Mouse (Mus musculus) embryonic fibroblast, embryonic 13.5 days (primary cell): Measurements from ENCODE around the gene Dennd4a. TPM values are rescaled to one million over a fixed set of nuclear protein-coding genes. Genes with fewer than 3 reads are reported as not detected.

ENCODE experiments used
- H3K27ac ChIP-seq: 2 replicates; pipeline ENCODE4 v1.5.1; 2012; ENCODE audit warnings: low read length, control low read depth, inconsistent platforms; ENCODE audit not compliant: insufficient read depth
- H3K4me1 ChIP-seq: 2 replicates; pipeline ENCODE4 v1.6.1; 2011; ENCODE audit warnings: low read length; ENCODE audit not compliant: control insufficient read depth, insufficient read depth
- H3K4me3 ChIP-seq: 2 replicates; pipeline ENCODE4 v1.5.1; 2011; ENCODE audit warnings: mild to moderate bottlenecking, control low read depth, low read length; ENCODE audit not compliant: insufficient read depth
- CTCF ChIP-seq: IDR thresholded peaks from 2 replicates; pipeline ENCODE4 v1.5.1; 2011; ENCODE audit warnings: mild to moderate bottlenecking, control low read depth, low read length, moderate library complexity, borderline replicate concordance; ENCODE audit not compliant: insufficient read depth
- POLR2A ChIP-seq: IDR thresholded peaks from 2 replicates; pipeline ENCODE4 v1.6.1; 2011; ENCODE audit warnings: low read depth, mild to moderate bottlenecking, control low read depth, low read length, moderate library complexity
- polyA plus RNA-seq: library from polyadenylated mRNA; stranded (reverse); fragments of >200 nt; gene quantifications from 2 replicates; pipeline ENCODE4 v1.2.4, GENCODE M21; 2011; ENCODE audit warnings: low read depth; ENCODE audit not compliant: missing spikeins, insufficient read length

Gene Dennd4a
- polyA plus RNA-seq, 1 experiment, result 51.0 TPM

DNA sequence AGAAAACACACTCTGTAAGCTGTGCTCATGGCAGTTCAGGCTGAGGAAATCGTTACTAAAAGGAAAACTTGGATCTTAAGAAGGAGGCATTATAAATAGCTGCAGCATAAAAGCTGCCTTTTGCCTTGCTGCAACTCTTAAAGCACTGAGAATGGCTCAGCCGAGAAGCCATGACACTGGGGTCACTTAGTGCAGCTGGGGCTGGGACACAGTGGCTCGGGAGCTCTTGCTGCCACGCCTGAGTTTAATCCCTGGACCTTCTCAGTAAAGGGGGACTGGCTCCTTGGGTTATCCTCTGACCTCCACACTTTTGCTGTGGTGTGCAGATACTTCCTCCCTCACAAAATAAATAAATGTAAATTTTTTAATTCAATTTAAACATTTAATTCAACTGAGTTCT lies 91.7 kb downstream of the Dennd4a start:
- Histone ChIP-seq H3K4me1 (no peaks in the 10 kb centered on the region), H3K4me3 (no peak overlapping the region), H3K27ac (no peak overlapping the region)
- TF ChIP-seq POLR2A (no peak), CTCF (no peak)

DNA sequence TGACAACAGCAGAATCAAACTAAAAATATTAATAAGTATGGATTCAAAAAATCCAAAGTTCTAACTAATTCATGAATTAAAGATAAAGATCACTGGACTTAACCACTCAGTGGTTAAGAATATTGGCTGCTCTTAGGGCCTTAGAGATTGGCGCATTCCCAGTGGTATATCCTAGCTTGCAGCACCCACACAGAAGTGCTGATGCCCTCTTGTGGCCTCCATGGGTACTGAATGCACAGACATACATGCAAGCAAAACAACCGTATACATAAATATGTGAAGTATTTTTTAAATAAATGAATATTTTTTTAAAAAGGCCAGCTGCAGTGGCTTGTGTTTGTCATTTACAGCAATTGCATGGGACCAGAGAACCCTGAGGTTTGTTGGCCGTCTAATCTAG lies 92.2 kb downstream of the Dennd4a start:
- no peak overlapping the region for H3K27ac ChIP-seq
- peak; percentile 82; the same call in 1 of the 2 replicates for TF ChIP-seq CTCF
- no peak for TF ChIP-seq POLR2A
- no peaks in the 10 kb centered on the region for H3K4me1 ChIP-seq
- H3K4me3 ChIP-seq, result no peak overlapping the region

DNA sequence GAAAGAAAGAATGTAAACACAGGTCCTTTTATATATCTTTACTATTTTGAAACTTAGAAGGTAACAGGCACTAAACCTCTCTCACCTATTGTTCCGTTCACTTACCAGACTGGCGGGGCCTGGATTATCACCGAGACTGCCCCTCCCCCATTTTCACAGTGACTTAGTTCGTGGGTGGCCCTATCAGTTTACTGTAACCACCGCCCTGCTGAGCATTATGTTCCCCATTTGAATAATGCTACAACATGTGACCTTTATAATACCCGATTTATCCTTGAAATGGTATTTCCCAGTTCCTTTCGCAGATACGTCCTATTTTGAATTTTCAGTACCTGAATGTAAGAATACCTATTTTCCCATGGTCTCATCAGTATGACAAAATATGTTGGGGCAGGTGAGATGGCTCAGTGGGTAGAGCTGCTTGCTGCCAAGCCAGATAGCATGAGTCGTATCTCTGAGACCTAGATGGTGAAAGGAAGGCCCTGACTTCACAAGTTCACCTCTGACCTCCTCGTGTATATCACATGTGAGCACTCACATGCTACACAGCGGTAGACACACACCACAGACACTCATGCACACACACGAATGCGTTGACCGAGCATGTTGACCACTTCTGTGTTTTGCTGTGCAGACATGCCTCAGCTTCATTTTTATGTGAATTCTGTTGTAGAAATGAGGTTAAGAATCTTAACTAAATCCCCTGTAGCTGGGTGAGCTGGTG lies 93.9 kb downstream of the Dennd4a start:
- no peak overlapping the region for H3K4me3 ChIP-seq
- TF ChIP-seq POLR2A (no peak), CTCF (no peak)

DNA sequence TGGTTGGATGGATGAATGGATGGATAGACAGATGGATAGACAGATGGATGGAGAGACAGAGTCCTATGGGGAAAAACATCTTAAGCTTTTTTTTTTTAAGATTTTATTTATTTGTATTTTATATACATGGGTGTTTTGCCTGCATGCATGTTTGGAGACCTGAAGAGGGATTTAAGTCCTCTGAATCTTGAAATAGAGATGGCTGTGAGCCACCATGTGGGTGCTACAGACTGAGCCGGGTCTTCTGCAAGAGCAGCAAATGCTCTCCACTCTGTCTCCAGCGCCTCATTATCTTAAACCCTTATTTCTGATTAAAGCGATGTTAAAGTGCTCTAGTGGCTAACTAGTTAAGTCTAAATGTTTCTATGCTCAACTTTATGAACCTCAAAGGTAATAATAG lies 96.3 kb downstream of the Dennd4a start:
- TF ChIP-seq POLR2A, result no peak
- no peak for TF ChIP-seq CTCF
- Histone ChIP-seq H3K4me3 (no peak overlapping the region), H3K4me1 (no peaks in the 10 kb centered on the region), H3K27ac (no peak overlapping the region)

More for the DNA sequence above, 93.9 kb downstream of the Dennd4a start:
- H3K27ac ChIP-seq, result no peak overlapping the region
- H3K4me1 ChIP-seq, result no peaks in the 10 kb centered on the region

DNA sequence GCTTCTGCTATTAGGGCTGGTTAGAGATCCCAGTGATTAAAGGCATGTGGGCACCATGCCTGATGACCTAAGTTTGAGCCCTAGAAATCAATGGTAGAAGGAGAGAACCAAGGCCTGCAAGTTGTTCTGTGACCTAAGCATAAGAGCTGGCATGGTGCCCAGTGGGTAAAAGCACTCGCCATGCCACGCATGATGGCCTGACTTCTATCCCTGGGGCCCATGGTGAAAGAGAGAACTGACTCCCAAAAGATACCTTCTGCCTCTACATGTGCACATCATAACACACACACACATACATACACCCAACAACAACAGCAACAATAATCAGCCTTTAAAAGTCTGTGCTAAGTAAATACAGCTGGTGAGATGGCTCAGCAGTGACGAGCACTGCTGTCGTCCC lies 102.3 kb downstream of the Dennd4a start:
- no peak for TF ChIP-seq CTCF
- no peak for TF ChIP-seq POLR2A

DNA sequence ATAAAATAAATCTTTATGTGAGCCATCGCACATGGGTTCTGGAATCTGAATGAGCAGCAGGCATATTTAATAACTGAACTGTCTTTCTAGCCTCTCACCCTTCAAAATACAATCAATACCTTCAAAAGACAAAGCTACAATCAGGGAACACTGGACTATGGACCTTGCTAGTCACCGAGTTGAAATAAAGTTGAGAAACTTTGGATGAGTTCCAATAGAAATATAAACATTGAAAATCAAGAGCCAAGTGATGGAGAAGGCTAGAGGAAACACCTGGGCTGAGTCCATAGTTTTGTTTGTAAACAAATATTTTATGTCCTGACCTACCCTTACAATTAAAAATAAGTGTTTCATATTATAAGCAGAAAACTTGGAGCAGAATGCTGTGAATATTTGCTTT lies 102.8 kb downstream of the Dennd4a start:
- TF ChIP-seq CTCF, result no peak
- no peak for TF ChIP-seq POLR2A
- H3K4me1 ChIP-seq, result no peaks in the 10 kb centered on the region
- H3K27ac ChIP-seq, result no peak overlapping the region
- no peak overlapping the region for H3K4me3 ChIP-seq

More for the DNA sequence above, 102.3 kb downstream of the Dennd4a start:
- Histone ChIP-seq H3K4me3 (no peak overlapping the region), H3K4me1 (no peaks in the 10 kb centered on the region), H3K27ac (no peak overlapping the region)

DNA sequence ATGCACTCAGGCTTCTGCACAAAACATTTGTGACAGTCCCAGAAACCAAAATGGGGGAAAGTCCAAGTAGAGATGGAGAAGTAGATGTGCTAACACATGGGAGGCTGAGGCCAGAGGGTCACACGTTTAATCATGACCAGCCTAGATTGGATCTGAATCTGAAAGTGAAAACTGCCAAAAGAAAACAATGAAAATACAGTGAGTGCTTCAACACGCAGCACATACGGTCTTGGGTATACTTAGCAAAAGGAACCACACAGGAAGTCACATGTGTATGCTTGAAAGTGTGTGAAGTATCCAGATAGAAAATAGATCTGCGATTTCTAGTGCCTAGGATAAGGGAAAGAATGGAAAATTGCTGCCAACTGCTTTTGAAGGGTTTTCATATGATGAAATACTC lies 103.5 kb downstream of the Dennd4a start:
- H3K27ac ChIP-seq, result no peak overlapping the region
- TF ChIP-seq POLR2A, result no peak
- TF ChIP-seq CTCF, result no peak
- H3K4me3 ChIP-seq, result no peak overlapping the region
- H3K4me1 ChIP-seq, result no peaks in the 10 kb centered on the region

DNA sequence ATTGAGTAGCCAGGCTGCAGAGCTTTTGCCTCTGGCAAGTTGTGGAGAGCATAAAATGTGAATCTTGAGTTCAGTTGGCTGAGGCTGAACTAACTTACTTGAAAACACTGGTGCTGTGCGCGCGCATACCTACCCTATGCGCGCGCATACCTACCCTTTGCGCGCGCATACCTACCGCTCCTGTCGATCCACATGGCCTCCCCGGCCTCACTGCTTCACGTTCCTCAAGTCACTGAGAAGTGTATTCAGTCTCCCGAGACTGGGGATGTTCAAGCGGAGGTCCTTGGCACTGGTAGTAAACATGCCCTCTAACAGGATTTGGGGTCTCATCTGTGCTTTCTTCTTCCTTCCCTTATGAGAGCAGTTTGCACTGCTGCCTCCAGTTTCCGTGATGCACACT lies 107.4 kb downstream of the Dennd4a start:
- Histone ChIP-seq H3K27ac (no peak overlapping the region), H3K4me3 (no peak overlapping the region), H3K4me1 (no peaks in the 10 kb centered on the region)
- TF ChIP-seq CTCF, result no peak
- TF ChIP-seq POLR2A, result no peak

DNA sequence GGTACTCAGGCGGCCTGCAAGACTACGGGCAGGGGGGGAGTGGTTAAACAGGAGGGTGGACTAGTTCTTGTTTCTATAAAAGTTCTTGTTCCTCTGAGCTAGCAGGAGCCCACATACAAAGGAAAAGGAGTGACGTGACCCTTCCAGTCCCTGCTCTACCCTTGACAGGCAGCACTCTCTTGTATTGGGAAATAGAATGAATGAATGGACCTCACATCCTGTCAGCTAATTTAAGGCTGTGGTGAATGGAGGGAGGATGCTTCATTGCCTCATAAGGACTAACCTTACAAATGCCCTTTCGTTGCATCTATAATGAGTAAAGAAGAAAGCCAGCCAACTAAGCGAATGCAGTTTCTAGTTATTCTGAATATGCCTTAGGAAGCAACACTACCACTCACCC lies 114.6 kb downstream of the Dennd4a start:
- peaks cover 9% of the 10 kb centered on the region for H3K4me1 ChIP-seq

DNA sequence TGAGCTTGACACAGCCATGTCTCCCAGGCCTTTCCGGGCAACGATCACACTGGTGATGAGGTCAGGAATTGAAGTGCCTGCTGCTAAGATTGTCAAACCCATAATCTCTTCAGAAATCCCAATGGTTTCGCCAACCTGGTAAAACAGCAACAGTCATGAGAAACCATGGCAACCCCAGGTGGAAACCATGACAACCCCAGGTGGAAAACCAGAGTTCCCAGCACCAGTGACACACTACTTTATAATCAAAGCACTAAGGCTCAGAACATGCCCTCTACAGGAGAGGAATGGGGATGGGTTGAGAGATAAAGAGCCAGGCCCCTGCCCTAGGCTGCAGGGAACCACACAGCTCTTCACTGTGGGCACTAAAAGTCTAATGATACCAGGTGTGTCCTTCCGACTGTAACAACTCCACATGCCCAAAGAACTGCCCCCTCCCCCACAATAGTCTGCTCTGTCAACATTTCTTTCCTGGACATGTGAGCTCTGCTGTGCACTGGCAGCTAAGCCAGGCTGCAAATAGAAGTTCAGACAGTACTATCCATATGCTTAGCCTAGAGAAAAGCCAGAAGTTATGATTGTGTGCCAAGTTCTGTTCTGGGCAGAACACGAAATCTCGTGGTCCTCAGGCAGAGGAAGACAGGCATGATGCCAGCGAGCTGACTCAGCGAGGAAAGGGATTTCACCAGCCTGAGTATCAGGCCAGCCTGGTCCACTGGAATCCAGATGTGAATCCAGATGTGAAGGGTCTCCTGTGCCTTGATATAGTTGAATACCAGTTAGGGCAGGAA lies 115.3 kb downstream of the Dennd4a start:
- no peak overlapping the region for H3K4me3 ChIP-seq
- peaks cover 9% of the 10 kb centered on the region for H3K4me1 ChIP-seq
- TF ChIP-seq CTCF, result no peak
- no peak for TF ChIP-seq POLR2A
- H3K27ac ChIP-seq, result no peak overlapping the region; the same call in 1 of the 2 replicates

More for the DNA sequence above, 114.6 kb downstream of the Dennd4a start:
- Histone ChIP-seq H3K4me3 (no peak overlapping the region), H3K27ac (no peak overlapping the region)
- TF ChIP-seq POLR2A (no peak), CTCF (no peak)

DNA sequence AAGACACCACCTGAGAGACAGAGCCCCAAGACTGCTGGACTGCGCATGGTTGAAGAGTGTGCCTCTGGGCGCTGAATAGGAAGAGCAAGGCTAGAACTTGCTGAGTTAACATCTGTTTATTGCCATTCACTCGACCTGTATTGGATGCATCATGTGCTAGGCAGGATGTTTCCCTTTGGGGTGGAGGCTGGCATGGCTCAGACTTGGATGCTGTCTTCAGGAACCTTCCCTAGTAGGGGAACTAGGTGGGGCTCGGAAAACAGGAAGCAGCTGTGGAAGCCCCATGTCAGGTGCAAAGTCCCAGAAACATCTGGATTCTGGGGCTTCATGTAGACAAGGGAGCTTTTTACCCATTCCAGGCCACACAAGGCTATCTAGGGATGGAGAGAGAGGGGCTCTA lies 119.1 kb downstream of the Dennd4a start:
- H3K27ac ChIP-seq, result no peak overlapping the region
- TF ChIP-seq CTCF (no peak), POLR2A (no peak)
- no peak overlapping the region for H3K4me3 ChIP-seq
- peaks cover 9% of the 10 kb centered on the region for H3K4me1 ChIP-seq
